Mouse (Mus musculus) yolk sac, embryonic 10.5 days (tissue): ENCODE data around the gene Cspg4.
"Not testable (repeated sequence)": the region's sequence is repeated elsewhere in the genome, so short reads cannot be mapped to it uniquely, and the experiment has no call there.

ENCODE experiments used
- DNase-seq: peaks from one replicate; pipeline ENCODE4 v3.0.0-alpha.2; 2017; ENCODE audit warnings: low spot score

Gene Cspg4

GRCm38 (mm10) chr9:56926387-56926786 is 61.6 kb downstream of the Cspg4 start:
- DNase-seq, result no peak

GRCm38 (mm10) chr9:56927191-56928012 is 62.6 kb downstream of the Cspg4 start:
- peak; percentile 44 for DNase-seq

GRCm38 (mm10) chr9:56928041-56928811 is 63.4 kb downstream of the Cspg4 start, which contains the start of gene Snx33:
Gene Snx33 (minus strand): TSS chr9:56928371.
- DNase-seq, result peak; percentile 94

GRCm38 (mm10) chr9:56929496-56929895 is 64.7 kb downstream of the Cspg4 start:
- no peak for DNase-seq

GRCm38 (mm10) chr9:56930556-56930955 is 65.7 kb downstream of the Cspg4 start:
- DNase-seq, result no peak

- DNase-seq, result no peak
Measured at GRCm38 (mm10) chr9:56936861-56937222, 72.0 kb downstream of the Cspg4 start.

- DNase-seq, result peak; percentile 92
Measured at GRCm38 (mm10) chr9:56937223-56938160, 72.7 kb downstream of the Cspg4 start, which contains the start of gene Imp3. Gene Imp3 (plus strand): TSS chr9:56937475.

GRCm38 (mm10) chr9:56938374-56938773 is 73.5 kb downstream of the Cspg4 start:
- no peak for DNase-seq

- DNase-seq, result not testable (repeated sequence)
Measured at GRCm38 (mm10) chr9:56947481-56947880, 82.6 kb downstream of the Cspg4 start.

GRCm38 (mm10) chr9:56948699-56949098 is 83.9 kb downstream of the Cspg4 start:
- not testable (repeated sequence) for DNase-seq
